Mouse (Mus musculus) G1E (cell line): ENCODE measurements around the gene Nudt8. TPM values are rescaled to one million over a fixed set of nuclear protein-coding genes. Genes with fewer than 3 reads are reported as not detected.
"Not testable (repeated sequence)": the region's sequence is repeated elsewhere in the genome, so short reads cannot be mapped to it uniquely, and the experiment has no call there.

Experiments
- ATAC-seq: 2 replicates; pipeline ENCODE4 v1.8.0; 2016; ENCODE audit warnings: mild to moderate bottlenecking; ENCODE audit not compliant: insufficient number of reproducible peaks, poor library complexity, low FRiP score, severe bottlenecking; ENCODE audit errors: extremely low read depth
- DNase-seq: peaks from one replicate; pipeline ENCODE4 v3.0.0; 2012; ENCODE audit warnings: low spot score
- H3K27me3 ChIP-seq: 2 replicates; pipeline ENCODE4 v1.6.1; 2012; ENCODE audit warnings: mild to moderate bottlenecking, low read length, inconsistent platforms; ENCODE audit not compliant: insufficient read depth
- H3K36me3 ChIP-seq: replicated peaks from 2 replicates; pipeline ENCODE3; 2012; ENCODE audit warnings: mild to moderate bottlenecking, inconsistent platforms
- H3K4me1 ChIP-seq: 2 replicates; pipeline ENCODE4 v1.6.1; 2012; ENCODE audit warnings: low read depth, low read length, inconsistent platforms, mixed read lengths; ENCODE audit not compliant: insufficient read depth
- H3K4me3 ChIP-seq: 2 replicates; pipeline ENCODE4 v1.5.1; 2012; ENCODE audit warnings: low read depth, mild to moderate bottlenecking, inconsistent platforms, low read length, moderate library complexity, mixed read lengths
- H3K9me3 ChIP-seq: replicated peaks from 2 replicates; pipeline ENCODE4 v1.6.1; 2012; ENCODE audit warnings: inconsistent platforms
- CTCF ChIP-seq: IDR thresholded peaks from 2 replicates; pipeline ENCODE4 v1.5.1; 2012; ENCODE audit warnings: low read depth, low read length, inconsistent platforms, mixed read lengths
- GATA1 ChIP-seq: IDR thresholded peaks from 2 replicates; pipeline ENCODE4 v1.6.1; 2012; ENCODE audit warnings: borderline replicate concordance, low read length, inconsistent platforms, mixed read lengths
- GATA2 ChIP-seq: IDR thresholded peaks from 2 replicates; pipeline ENCODE4 v1.6.1; 2012; ENCODE audit warnings: low read depth, low read length, inconsistent platforms, borderline replicate concordance
- POLR2AphosphoS5 ChIP-seq: IDR thresholded peaks from 2 replicates; pipeline ENCODE4 v1.6.1; 2012; ENCODE audit warnings: low read depth, low read length, inconsistent platforms; ENCODE audit not compliant: insufficient replicate concordance
- TAL1 ChIP-seq: conservative IDR thresholded peaks from 2 replicates; pipeline ENCODE4 v1.6.1; 2012; ENCODE audit warnings: low read depth, low read length, inconsistent platforms, mixed read lengths
- polyA plus RNA-seq: library from polyadenylated mRNA; stranded (reverse); fragments of >175 nt; gene quantifications from 2 replicates; pipeline ENCODE4 v1.2.3, GENCODE M21; 2012
- total RNA-seq, 2 experiments: library from RNA; stranded (forward) in 1 of 2; stranded (reverse) in 1 of 2; fragments of 200-1000 nt in 1 of 2; fragments of >200 nt in 1 of 2; fragmentation: Nextera tagmentation in 1 of 2; gene quantifications; 2 replicates each; pipeline ENCODE4 v1.2.3; 2014 to 2017

Nudt8 gene
- total and polyA plus RNA-seq, 3 experiments = 11.0 to 22.4 (median 11.7) TPM

GRCm38 (mm10) chr19:4033742-4034141 is 33.4 kb downstream of the Nudt8 start:
- Histone ChIP-seq H3K36me3 (peaks cover 12% of the 10 kb centered on the region), H3K4me3 (no peak overlapping the region), H3K4me1 (peaks cover 10% of the 10 kb centered on the region; the same call in 1 of the 2 replicates), H3K9me3 (no peaks in the 10 kb centered on the region), H3K27me3 (no peaks in the 10 kb centered on the region)
- DNase-seq = no peak
- ATAC-seq = no peak
- TF ChIP-seq CTCF (no peak), GATA2 (no peak), POLR2AphosphoS5 (no peak), GATA1 (no peak), TAL1 (no peak)

- TF ChIP-seq GATA1 (no peak), TAL1 (no peak), GATA2 (no peak)
- no peaks in the 10 kb centered on the region for H3K9me3 ChIP-seq
- H3K4me1 ChIP-seq = peaks cover 10% of the 10 kb centered on the region; the same call in 1 of the 2 replicates
- no peak overlapping the region; the same call in 1 of the 2 replicates for H3K4me3 ChIP-seq
- no peaks in the 10 kb centered on the region for H3K27me3 ChIP-seq
- ATAC-seq = no peak
- H3K36me3 ChIP-seq = peaks cover 12% of the 10 kb centered on the region
- DNase-seq = no peak
Observed at GRCm38 (mm10) chr19:4036327-4037045, 36.1 kb downstream of the Nudt8 start.

- not testable (repeated sequence) for H3K27me3 ChIP-seq, ATAC-seq, H3K9me3 ChIP-seq, DNase-seq
- Histone ChIP-seq H3K4me3 (peak overlapping the region; percentile 76), H3K4me1 (peaks cover 10% of the 10 kb centered on the region; the same call in 1 of the 2 replicates), H3K36me3 (peaks cover 12% of the 10 kb centered on the region)
Observed at GRCm38 (mm10) chr19:4037154-4037787, 36.9 kb downstream of the Nudt8 start.

- peak within 1 kb of the TSS; percentile 76 for H3K4me3 ChIP-seq
- ATAC-seq (peak; percentile 22; the same call in 1 of the 2 replicates), DNase-seq (peak; percentile 49)
- H3K9me3 ChIP-seq = peaks cover 6% of the 10 kb centered on the region
- peaks cover 5% of the 10 kb centered on the region; the same call in 1 of the 2 replicates for H3K27me3 ChIP-seq
- TF ChIP-seq CTCF (no peak), TAL1 (no peak), GATA2 (no peak)
- H3K4me1 ChIP-seq = peaks cover 10% of the 10 kb centered on the region; the same call in 1 of the 2 replicates
- H3K36me3 ChIP-seq = peaks cover 12% of the 10 kb centered on the region
Observed at GRCm38 (mm10) chr19:4037788-4038232, 37.4 kb downstream of the Nudt8 start, which contains the start of gene Gstp1. TSS of gene Gstp1 (minus strand) at chr19:4037985.

- H3K4me1 ChIP-seq = peaks cover 21% of the 10 kb centered on the region
- not testable (repeated sequence) for H3K4me3 ChIP-seq, H3K36me3 ChIP-seq, ATAC-seq, DNase-seq, H3K27me3 ChIP-seq
- peaks cover 29% of the 10 kb centered on the region for H3K9me3 ChIP-seq
Observed at GRCm38 (mm10) chr19:4040941-4041340, 40.6 kb downstream of the Nudt8 start.

- H3K4me1 ChIP-seq = peaks cover 17% of the 10 kb centered on the region
- H3K9me3 ChIP-seq = peaks cover 33% of the 10 kb centered on the region
- not testable (repeated sequence) for H3K4me3 ChIP-seq, ATAC-seq, DNase-seq, H3K36me3 ChIP-seq, H3K27me3 ChIP-seq
Observed at GRCm38 (mm10) chr19:4041500-4041899, 41.1 kb downstream of the Nudt8 start.

- Histone ChIP-seq H3K36me3 (no peaks in the 10 kb centered on the region), H3K4me1 (peaks cover 19% of the 10 kb centered on the region), H3K4me3 (no peak overlapping the region), H3K9me3 (peaks cover 33% of the 10 kb centered on the region), H3K27me3 (peaks cover 5% of the 10 kb centered on the region; the same call in 1 of the 2 replicates)
- no peak for TF ChIP-seq POLR2AphosphoS5
- no peak for TF ChIP-seq CTCF
- no peak for TF ChIP-seq GATA1
- no peak for TF ChIP-seq GATA2
- no peak for TF ChIP-seq TAL1
- ATAC-seq (no peak), DNase-seq (no peak)
Observed at GRCm38 (mm10) chr19:4042124-4042523, 41.7 kb downstream of the Nudt8 start.

- Histone ChIP-seq H3K9me3 (peaks cover 33% of the 10 kb centered on the region), H3K4me1 (peaks cover 19% of the 10 kb centered on the region)
- not testable (repeated sequence) for H3K27me3 ChIP-seq, ATAC-seq, DNase-seq, H3K36me3 ChIP-seq, H3K4me3 ChIP-seq
Observed at GRCm38 (mm10) chr19:4044109-4044508, 43.7 kb downstream of the Nudt8 start.
